Mouse (Mus musculus): ENCODE data around the gene Set. TPM values are rescaled to one million over a fixed set of nuclear protein-coding genes. Genes with fewer than 3 reads are reported as not detected.
"Not testable (repeated sequence)": the region's sequence is repeated elsewhere in the genome, so short reads cannot be mapped to it uniquely, and the experiment has no call there.

The Set gene
- 50.0 and 56.0 TPM in 2 replicates for total RNA-seq (2015; ENCODE audit: low replicate concordance)
- 143 and 233 TPM in 2 replicates for total RNA-seq (2017; ENCODE audit: low replicate concordance)

- peak; percentile 67 for ATAC-seq (replicated peaks; ENCODE audit: low FRiP score, poor library complexity, severe bottlenecking)
Observed at GRCm38 (mm10) chr2:30057223-30057904, at the start of gene Set. TSS of gene Set (plus strand) at chr2:30057378.

GRCm38 (mm10) chr2:30009101-30009500, 48.1 kb upstream of the Set start:
- no peak for ATAC-seq (replicated peaks; ENCODE audit: low FRiP score, poor library complexity, severe bottlenecking)

- ATAC-seq (replicated peaks; ENCODE audit: low FRiP score, poor library complexity, severe bottlenecking) = peak; percentile 53; the same call in 1 of the 2 replicates
Observed at GRCm38 (mm10) chr2:30010840-30011281, 46.3 kb upstream of the Set start.

GRCm38 (mm10) chr2:30014326-30014966, 42.7 kb upstream of the Set start:
- ATAC-seq (replicated peaks; ENCODE audit: low FRiP score, poor library complexity, severe bottlenecking) = no peak

- ATAC-seq (replicated peaks; ENCODE audit: low FRiP score, poor library complexity, severe bottlenecking) = no peak
Observed at GRCm38 (mm10) chr2:30025454-30025853, 31.7 kb upstream of the Set start.

- ATAC-seq (replicated peaks; ENCODE audit: low FRiP score, poor library complexity, severe bottlenecking) = no peak
Observed at GRCm38 (mm10) chr2:30026997-30027396, 30.2 kb upstream of the Set start.

GRCm38 (mm10) chr2:30032244-30032846, 24.8 kb upstream of the Set start:
- no peak for ATAC-seq (replicated peaks; ENCODE audit: low FRiP score, poor library complexity, severe bottlenecking)

GRCm38 (mm10) chr2:30032957-30033356, 24.2 kb upstream of the Set start:
- no peak for ATAC-seq (replicated peaks; ENCODE audit: low FRiP score, poor library complexity, severe bottlenecking)

GRCm38 (mm10) chr2:30037762-30038161, 19.4 kb upstream of the Set start:
- no peak for ATAC-seq (replicated peaks; ENCODE audit: low FRiP score, poor library complexity, severe bottlenecking)

- ATAC-seq (replicated peaks; ENCODE audit: low FRiP score, poor library complexity, severe bottlenecking) = no peak
Observed at GRCm38 (mm10) chr2:30038370-30038769, 18.8 kb upstream of the Set start.

GRCm38 (mm10) chr2:30039687-30040086, 17.5 kb upstream of the Set start:
- ATAC-seq (replicated peaks; ENCODE audit: low FRiP score, poor library complexity, severe bottlenecking) = no peak

- peak; percentile 67 for ATAC-seq (replicated peaks; ENCODE audit: low FRiP score, poor library complexity, severe bottlenecking)
Observed at GRCm38 (mm10) chr2:30042445-30042844, 14.7 kb upstream of the Set start.

GRCm38 (mm10) chr2:30044550-30044949, 12.6 kb upstream of the Set start:
- ATAC-seq (replicated peaks; ENCODE audit: low FRiP score, poor library complexity, severe bottlenecking) = no peak

- ATAC-seq (replicated peaks; ENCODE audit: low FRiP score, poor library complexity, severe bottlenecking) = no peak
Observed at GRCm38 (mm10) chr2:30047127-30047526, 10.1 kb upstream of the Set start.

GRCm38 (mm10) chr2:30048101-30048501, 9.1 kb upstream of the Set start:
- no peak for ATAC-seq (replicated peaks; ENCODE audit: low FRiP score, poor library complexity, severe bottlenecking)

- ATAC-seq (replicated peaks; ENCODE audit: low FRiP score, poor library complexity, severe bottlenecking) = peak; percentile 98
Observed at GRCm38 (mm10) chr2:30048699-30049388, 8.3 kb upstream of the Set start, which contains the start of gene Wdr34. TSS of gene Wdr34 (minus strand) at chr2:30048881.

- no peak for ATAC-seq (replicated peaks; ENCODE audit: low FRiP score, poor library complexity, severe bottlenecking)
Observed at GRCm38 (mm10) chr2:30049831-30050230, 7.3 kb upstream of the Set start.

GRCm38 (mm10) chr2:30051992-30052761, 5.0 kb upstream of the Set start:
- ATAC-seq (replicated peaks; ENCODE audit: low FRiP score, poor library complexity, severe bottlenecking) = no peak

GRCm38 (mm10) chr2:30055310-30055709, 1.9 kb upstream of the Set start:
- ATAC-seq (replicated peaks; ENCODE audit: low FRiP score, poor library complexity, severe bottlenecking) = not testable (repeated sequence)
